Mouse (Mus musculus) liver, adult (tissue): ENCODE measurements around the gene Inpp5d.

ENCODE experiments used
- GATA4 ChIP-seq: IDR thresholded peaks from 2 replicates; pipeline ENCODE4 v1.6.1; 2014; ENCODE audit warnings: mild to moderate bottlenecking, low read length; ENCODE audit not compliant: insufficient replicate concordance

Gene Inpp5d

GRCm38 (mm10) chr1:87640165-87640661 lies 20.1 kb downstream of the Inpp5d start:
- no peak for TF ChIP-seq GATA4

- no peak for TF ChIP-seq GATA4
Observed at GRCm38 (mm10) chr1:87643016-87643415, 22.9 kb downstream of the Inpp5d start.

GRCm38 (mm10) chr1:87645041-87645440 lies 24.9 kb downstream of the Inpp5d start:
- TF ChIP-seq GATA4, result no peak

- no peak for TF ChIP-seq GATA4
Observed at GRCm38 (mm10) chr1:87645748-87646147, 25.6 kb downstream of the Inpp5d start.

GRCm38 (mm10) chr1:87647820-87648219 lies 27.7 kb downstream of the Inpp5d start:
- TF ChIP-seq GATA4, result no peak

- no peak for TF ChIP-seq GATA4
Observed at GRCm38 (mm10) chr1:87648657-87649056, 28.5 kb downstream of the Inpp5d start.

- TF ChIP-seq GATA4, result no peak
Observed at GRCm38 (mm10) chr1:87649219-87649805, 29.2 kb downstream of the Inpp5d start.

GRCm38 (mm10) chr1:87649958-87650474 lies 29.9 kb downstream of the Inpp5d start:
- TF ChIP-seq GATA4, result no peak

GRCm38 (mm10) chr1:87650611-87651079 lies 30.5 kb downstream of the Inpp5d start:
- TF ChIP-seq GATA4, result peak; percentile 52; the same call in 1 of the 2 replicates

- no peak for TF ChIP-seq GATA4
Observed at GRCm38 (mm10) chr1:87651436-87651835, 31.3 kb downstream of the Inpp5d start.

GRCm38 (mm10) chr1:87655101-87655500 lies 35.0 kb downstream of the Inpp5d start:
- TF ChIP-seq GATA4, result no peak

GRCm38 (mm10) chr1:87658063-87658462 lies 38.0 kb downstream of the Inpp5d start:
- no peak for TF ChIP-seq GATA4

GRCm38 (mm10) chr1:87658485-87658884 lies 38.4 kb downstream of the Inpp5d start:
- TF ChIP-seq GATA4, result no peak

- no peak for TF ChIP-seq GATA4
Observed at GRCm38 (mm10) chr1:87658937-87659617, 39.0 kb downstream of the Inpp5d start.

GRCm38 (mm10) chr1:87659618-87659960 lies 39.5 kb downstream of the Inpp5d start:
- no peak for TF ChIP-seq GATA4

- no peak for TF ChIP-seq GATA4
Observed at GRCm38 (mm10) chr1:87660740-87661139, 40.6 kb downstream of the Inpp5d start.
